Mouse (Mus musculus) liver, embryonic 12.5 days (tissue): ENCODE data around the gene Atp6v1e1. TPM values are rescaled to one million over a fixed set of nuclear protein-coding genes. Genes with fewer than 3 reads are reported as not detected.
A peak's percentile ranks its signal among the peaks of the same experiment; 100 is the strongest.
"Not testable (repeated sequence)": the region's sequence is repeated elsewhere in the genome, so short reads cannot be mapped to it uniquely, and the experiment has no call there.

Source experiments
- ATAC-seq: fragments of 200-750 bp; cut with Nextera tagmentation; 2 replicates; pipeline ENCODE4 v1.8.0; 2017; ENCODE audit warnings: moderate number of reproducible peaks, mild to moderate bottlenecking, moderate library complexity
- H3K27ac ChIP-seq: fragments of 300-500 bp; sonication (generic); 2 replicates; pipeline ENCODE4 v1.5.1; 2016; ENCODE audit warnings: mild to moderate bottlenecking
- H3K27me3 ChIP-seq: fragments of 300-500 bp; sonication (generic); replicated peaks from 2 replicates; pipeline ENCODE4 v1.6.1; 2016; ENCODE audit warnings: mild to moderate bottlenecking, moderate library complexity
- H3K36me3 ChIP-seq: fragments of 300-500 bp; sonication (generic); 2 replicates; pipeline ENCODE4 v1.6.1; 2016; ENCODE audit warnings: mild to moderate bottlenecking, moderate library complexity
- H3K4me1 ChIP-seq: fragments of 300-500 bp; sonication (generic); 2 replicates; pipeline ENCODE4 v1.6.1; 2016
- H3K4me2 ChIP-seq: fragments of 300-500 bp; sonication (generic); 2 replicates; pipeline ENCODE4 v1.6.1; 2016; ENCODE audit warnings: mild to moderate bottlenecking, moderate library complexity
- H3K4me3 ChIP-seq: fragments of 300-500 bp; sonication (generic); 2 replicates; pipeline ENCODE4 v1.5.1; 2016; ENCODE audit warnings: mild to moderate bottlenecking, moderate library complexity
- H3K9ac ChIP-seq: fragments of 300-500 bp; sonication (generic); 2 replicates; pipeline ENCODE4 v1.6.1; 2016; ENCODE audit warnings: mild to moderate bottlenecking, moderate library complexity
- H3K9me3 ChIP-seq: fragments of 300-500 bp; sonication (generic); replicated peaks from 2 replicates; pipeline ENCODE4 v1.6.1; 2016; ENCODE audit warnings: mild to moderate bottlenecking, moderate library complexity
- WGBS: fragments of 180-500 bp; shearing (Covaris S2); methylation state at CpG from one replicate; pipeline ENCODE4 v1.1.7; 2016; ENCODE audit not compliant: insufficient replicate concordance; 5-methylcytosine and 5-hydroxymethylcytosine counted together
- polyA plus RNA-seq: library from polyadenylated mRNA; unstranded; fragments of >200 nt; fragmentation: Nextera tagmentation; extraction: Ambion mirVana; gene quantifications from 2 replicates; pipeline ENCODE4 v1.2.1, GENCODE M21; 2016

Gene Atp6v1e1
- polyA plus RNA-seq, 1 experiment from 2014 or later: 151 TPM

DNA sequence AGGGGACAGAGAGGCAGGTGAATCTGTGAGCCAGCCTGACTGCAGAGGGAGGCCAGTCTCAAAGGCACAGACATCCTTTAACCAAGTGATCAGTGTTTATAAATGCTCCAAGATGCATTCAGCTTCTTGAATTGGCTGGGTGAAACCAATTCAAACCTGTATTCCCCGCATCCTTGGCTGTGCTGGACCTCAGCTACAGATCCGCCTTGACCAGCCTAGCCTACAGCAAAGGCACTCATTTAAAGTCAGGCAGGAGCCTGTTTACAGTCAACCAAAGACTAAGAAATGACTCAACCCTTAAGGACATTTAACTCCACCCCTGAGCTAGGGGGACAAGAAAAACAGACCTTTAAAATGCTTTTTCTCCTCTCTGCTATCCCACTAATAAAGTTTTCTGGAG lies 3.3 kb downstream of the Atp6v1e1 start:
- Histone ChIP-seq H3K4me3 (no peak overlapping the region; the same call in 1 of the 2 replicates), H3K4me2 (peak overlapping the region; percentile 83), H3K4me1 (peaks cover 36% of the 10 kb centered on the region), H3K9me3 (peaks cover 7% of the 10 kb centered on the region; the same call in 1 of the 2 replicates), H3K27ac (peak overlapping the region; percentile 49; the same call in 1 of the 2 replicates), H3K9ac (0 out of 2 replicates have a peak overlapping the region, but pooled peaks have one; percentile 86), H3K36me3 (peaks cover 36% of the 10 kb centered on the region), H3K27me3 (no peaks in the 10 kb centered on the region)
- 84% methylated on average over 2 of the region's 2 CpGs for WGBS
- ATAC-seq: no peak

GRCm38 (mm10) chr6:120811999-120812398 lies 10.6 kb downstream of the Atp6v1e1 start:
- H3K4me3 ChIP-seq, H3K4me1 ChIP-seq, ATAC-seq, H3K9me3 ChIP-seq, H3K27ac ChIP-seq, H3K9ac ChIP-seq, H3K4me2 ChIP-seq, H3K27me3 ChIP-seq: not testable (repeated sequence)
- 98% methylated on average over 10 of the region's 10 CpGs for WGBS
- peaks cover 57% of the 10 kb centered on the region for H3K36me3 ChIP-seq

DNA sequence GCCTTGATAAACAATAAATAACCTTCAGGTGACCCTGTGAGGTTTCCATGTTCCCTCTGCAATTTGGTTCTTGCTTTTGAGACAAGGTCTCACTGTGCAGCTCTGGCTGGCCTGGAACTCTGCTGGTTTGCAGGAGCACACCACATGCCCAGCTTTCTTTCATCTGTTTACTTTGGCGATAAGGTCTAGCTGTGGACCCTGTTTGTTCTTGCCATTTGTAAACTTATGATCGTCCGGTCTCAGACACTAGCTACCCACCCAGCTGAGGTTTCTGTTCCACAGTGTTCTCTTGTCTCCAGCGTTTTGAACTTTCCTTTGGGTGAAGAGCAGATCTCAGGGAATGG lies 14.9 kb downstream of the Atp6v1e1 start:
- 86% methylated on average over 4 of the region's 4 CpGs for WGBS
- peak overlapping the region; percentile 61 for H3K27ac ChIP-seq
- no peak overlapping the region for H3K4me3 ChIP-seq
- H3K4me2 ChIP-seq: no peak overlapping the region
- no peaks in the 10 kb centered on the region for H3K9me3 ChIP-seq
- peaks cover 4% of the 10 kb centered on the region; the same call in 1 of the 2 replicates for H3K4me1 ChIP-seq
- no peaks in the 10 kb centered on the region for H3K27me3 ChIP-seq
- peaks cover 97% of the 10 kb centered on the region for H3K36me3 ChIP-seq
- no peak overlapping the region for H3K9ac ChIP-seq
- ATAC-seq: peak; percentile 56

DNA sequence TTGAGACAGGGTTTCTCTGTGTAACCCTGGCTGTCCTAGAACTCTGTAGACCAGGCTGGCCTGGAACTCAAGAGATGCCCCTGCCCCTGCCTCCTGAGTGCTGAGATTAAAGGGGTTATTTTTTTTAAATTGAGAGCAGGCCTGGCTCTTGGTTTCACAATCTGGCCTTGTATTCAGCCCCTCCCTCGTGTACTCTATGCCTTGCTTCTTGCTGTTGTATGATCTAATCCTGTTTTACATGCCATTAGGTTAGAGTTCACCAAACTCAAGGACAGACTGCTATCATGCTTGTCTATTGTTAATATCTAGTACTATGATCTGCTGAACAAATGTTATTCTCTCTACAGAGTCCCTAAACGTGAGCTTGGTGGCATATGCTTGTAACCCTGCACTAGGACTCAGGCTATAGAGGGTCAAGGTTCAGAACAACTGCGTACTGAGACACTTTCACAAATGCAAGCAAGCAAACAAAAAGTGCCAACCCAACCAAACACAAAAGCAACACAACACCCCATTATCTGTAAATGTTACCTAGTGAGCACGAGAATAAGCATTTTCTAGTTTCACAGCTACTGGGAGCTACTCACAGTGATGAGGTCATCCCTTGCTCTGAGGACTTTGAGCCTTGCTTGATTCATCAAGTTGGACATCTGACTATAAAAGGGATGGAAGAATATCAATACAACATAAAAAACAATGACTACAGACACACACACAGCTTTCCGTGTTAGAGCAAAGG lies 15.4 kb downstream of the Atp6v1e1 start:
- 77% methylated on average over 5 of the region's 5 CpGs for WGBS

GRCm38 (mm10) chr6:120799581-120800041 lies 23.0 kb downstream of the Atp6v1e1 start:
- Histone ChIP-seq H3K27me3 (no peaks in the 10 kb centered on the region), H3K4me1 (peaks cover 11% of the 10 kb centered on the region; the same call in 1 of the 2 replicates), H3K27ac (no peak overlapping the region), H3K4me3 (no peak overlapping the region), H3K36me3 (peaks cover 100% of the 10 kb centered on the region), H3K9ac (no peak overlapping the region), H3K4me2 (no peak overlapping the region), H3K9me3 (no peaks in the 10 kb centered on the region)
- ATAC-seq: no peak
- 87% methylated on average over 4 of the region's 4 CpGs for WGBS

More for the DNA sequence above, 15.4 kb downstream of the Atp6v1e1 start:
- no peaks in the 10 kb centered on the region for H3K9me3 ChIP-seq
- H3K9ac ChIP-seq: no peak overlapping the region
- H3K4me1 ChIP-seq: peaks cover 4% of the 10 kb centered on the region; the same call in 1 of the 2 replicates
- H3K4me3 ChIP-seq: no peak overlapping the region
- peak; percentile 30; the same call in 1 of the 2 replicates for ATAC-seq
- H3K27me3 ChIP-seq: no peaks in the 10 kb centered on the region
- no peak overlapping the region for H3K4me2 ChIP-seq
- H3K36me3 ChIP-seq: peaks cover 98% of the 10 kb centered on the region
- H3K27ac ChIP-seq: peak overlapping the region; percentile 61

GRCm38 (mm10) chr6:120798905-120799304 lies 23.7 kb downstream of the Atp6v1e1 start:
- ATAC-seq: no peak
- Histone ChIP-seq H3K4me1 (peaks cover 9% of the 10 kb centered on the region; the same call in 1 of the 2 replicates), H3K9me3 (no peaks in the 10 kb centered on the region), H3K9ac (no peak overlapping the region), H3K4me3 (no peak overlapping the region), H3K4me2 (no peak overlapping the region), H3K27ac (no peak overlapping the region), H3K27me3 (no peaks in the 10 kb centered on the region), H3K36me3 (peaks cover 100% of the 10 kb centered on the region)
- 79% methylated on average over 4 of the region's 4 CpGs for WGBS

GRCm38 (mm10) chr6:120798019-120798418 lies 24.6 kb downstream of the Atp6v1e1 start:
- no peak overlapping the region for H3K4me2 ChIP-seq
- H3K9ac ChIP-seq: no peak overlapping the region
- no peak overlapping the region for H3K27ac ChIP-seq
- ATAC-seq: no peak
- H3K27me3 ChIP-seq: no peaks in the 10 kb centered on the region
- no peaks in the 10 kb centered on the region for H3K9me3 ChIP-seq
- WGBS: 79% methylated on average over 7 of the region's 7 CpGs
- no peak overlapping the region for H3K4me3 ChIP-seq
- peaks cover 100% of the 10 kb centered on the region for H3K36me3 ChIP-seq
- H3K4me1 ChIP-seq: peaks cover 14% of the 10 kb centered on the region; the same call in 1 of the 2 replicates

DNA sequence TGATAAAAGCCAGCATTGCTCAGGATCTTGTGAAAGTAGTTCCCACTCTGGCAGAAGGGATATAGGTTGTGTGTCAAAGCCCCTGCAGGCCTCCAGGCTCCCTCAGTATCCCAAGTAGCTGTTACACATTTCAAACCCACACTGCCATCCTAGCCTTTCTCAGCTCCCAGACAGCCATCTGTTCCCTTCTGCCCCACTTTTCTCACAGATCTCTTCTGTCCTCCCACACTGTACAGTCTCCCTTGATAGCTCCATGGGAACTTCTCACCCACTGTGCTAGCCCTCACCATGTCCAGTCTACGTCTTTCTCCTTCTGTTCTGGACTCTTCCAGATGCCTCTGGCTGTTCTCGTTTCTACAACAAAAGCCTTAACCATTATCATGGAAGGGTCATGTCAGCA lies 26.5 kb downstream of the Atp6v1e1 start:
- Histone ChIP-seq H3K4me1 (peaks cover 33% of the 10 kb centered on the region), H3K9ac (no peak overlapping the region; the same call in 1 of the 2 replicates), H3K9me3 (no peaks in the 10 kb centered on the region), H3K36me3 (peaks cover 98% of the 10 kb centered on the region), H3K4me2 (no peak overlapping the region), H3K27ac (no peak overlapping the region), H3K27me3 (no peaks in the 10 kb centered on the region), H3K4me3 (no peak overlapping the region)
- ATAC-seq: no peak
- 75% methylated on average over 2 of the region's 2 CpGs for WGBS

DNA sequence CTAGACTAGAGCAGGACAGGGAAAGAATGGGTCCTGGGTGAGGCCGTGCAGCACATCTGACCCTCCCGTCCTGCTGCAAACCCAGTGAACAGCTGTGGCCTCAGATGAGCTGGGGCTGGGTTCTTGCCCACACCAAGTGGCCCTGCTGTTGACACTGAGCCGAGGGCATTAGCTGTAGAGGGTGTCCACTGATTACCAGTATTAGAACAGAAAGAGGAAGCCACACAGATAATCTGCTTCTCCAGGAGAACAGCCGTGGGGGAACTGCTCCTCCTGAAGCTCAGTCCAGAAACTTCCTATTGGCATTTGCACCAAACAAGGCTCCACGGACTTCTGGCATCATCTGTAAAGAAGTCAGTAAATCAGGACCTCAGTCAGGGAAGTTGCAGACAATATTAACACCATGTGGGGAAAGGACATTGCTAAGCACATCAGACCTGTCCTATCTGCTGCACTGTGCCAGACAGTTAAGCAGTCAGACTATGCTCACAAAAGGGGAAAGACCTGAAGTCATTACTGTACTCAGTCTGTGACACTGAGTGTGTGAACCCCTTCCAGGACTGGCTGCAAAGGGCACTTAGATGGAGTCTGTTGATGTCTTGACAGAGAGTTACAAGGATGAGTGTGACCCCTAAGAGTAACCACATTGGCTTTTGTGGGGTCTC lies 27.0 kb downstream of the Atp6v1e1 start:
- WGBS: 28% methylated on average over 5 of the region's 5 CpGs
- H3K36me3 ChIP-seq: peaks cover 97% of the 10 kb centered on the region
- H3K9ac ChIP-seq: no peak overlapping the region
- 0 out of 2 replicates have a peak, but pooled peaks have one; percentile 25 for ATAC-seq
- peaks cover 38% of the 10 kb centered on the region for H3K4me1 ChIP-seq
- no peaks in the 10 kb centered on the region for H3K9me3 ChIP-seq
- no peak overlapping the region for H3K4me2 ChIP-seq
- H3K4me3 ChIP-seq: no peak overlapping the region
- H3K27ac ChIP-seq: no peak overlapping the region
- no peaks in the 10 kb centered on the region for H3K27me3 ChIP-seq

DNA sequence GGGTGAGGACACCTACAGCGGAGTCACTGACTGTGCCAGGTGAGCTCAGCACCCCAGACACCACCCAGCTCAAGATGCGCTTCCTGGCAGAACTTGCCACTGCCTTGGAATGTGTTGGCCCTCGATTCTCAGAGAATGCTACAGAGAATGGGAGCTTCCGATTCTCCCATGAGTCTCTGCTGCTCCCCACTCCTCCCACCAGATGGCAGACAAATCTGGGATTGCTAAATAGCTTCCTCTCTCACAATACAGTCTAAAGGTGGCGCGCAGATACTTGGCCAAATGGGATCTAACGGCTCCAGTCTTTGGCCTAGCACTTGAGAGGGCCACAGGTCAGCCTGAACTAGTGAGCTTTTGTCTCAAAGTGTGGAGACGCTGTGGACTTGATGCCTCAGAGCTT lies 29.6 kb downstream of the Atp6v1e1 start:
- ATAC-seq: no peak
- H3K9ac ChIP-seq: no peak overlapping the region
- no peak overlapping the region for H3K27ac ChIP-seq
- H3K9me3 ChIP-seq: no peaks in the 10 kb centered on the region
- H3K36me3 ChIP-seq: peaks cover 80% of the 10 kb centered on the region
- WGBS: 90% methylated on average over 8 of the region's 8 CpGs
- peaks cover 52% of the 10 kb centered on the region for H3K4me1 ChIP-seq
- H3K27me3 ChIP-seq: no peaks in the 10 kb centered on the region
- no peak overlapping the region for H3K4me2 ChIP-seq
- no peak overlapping the region for H3K4me3 ChIP-seq

GRCm38 (mm10) chr6:120790717-120791116 lies 31.9 kb downstream of the Atp6v1e1 start:
- Histone ChIP-seq H3K9me3 (no peaks in the 10 kb centered on the region), H3K27ac (peak overlapping the region; percentile 61), H3K4me3 (no peak overlapping the region), H3K4me1 (peaks cover 67% of the 10 kb centered on the region), H3K4me2 (no peak overlapping the region), H3K9ac (no peak overlapping the region; the same call in 1 of the 2 replicates), H3K36me3 (peaks cover 57% of the 10 kb centered on the region), H3K27me3 (no peaks in the 10 kb centered on the region)
- WGBS: 82% methylated on average over 5 of the region's 5 CpGs
- ATAC-seq: no peak

GRCm38 (mm10) chr6:120790153-120790552 lies 32.4 kb downstream of the Atp6v1e1 start:
- Histone ChIP-seq H3K4me2 (no peak overlapping the region), H3K27me3 (no peaks in the 10 kb centered on the region), H3K4me1 (peaks cover 73% of the 10 kb centered on the region), H3K9ac (no peak overlapping the region), H3K36me3 (peaks cover 52% of the 10 kb centered on the region), H3K27ac (peak overlapping the region; percentile 62), H3K9me3 (no peaks in the 10 kb centered on the region), H3K4me3 (no peak overlapping the region)
- peak; percentile 84 for ATAC-seq
- 54% methylated on average over 11 of the region's 11 CpGs for WGBS
